Mouse (Mus musculus) stomach, postnatal 0 days (tissue): Measurements from ENCODE around the gene Gm6096.

Source experiments
- CTCF ChIP-seq: IDR thresholded peaks from 2 replicates; pipeline ENCODE4 v1.5.1; 2016; ENCODE audit warnings: antibody characterized with exemption, low read depth, mild to moderate bottlenecking, moderate library complexity
- EP300 ChIP-seq: optimal IDR thresholded peaks from 2 replicates; pipeline ENCODE3; 2016; ENCODE audit warnings: antibody characterized with exemption

GRCm38 (mm10) chr7:34226086-34226485 lies 24.8 kb upstream of the Gm6096 start:
- no peak for TF ChIP-seq CTCF
- no peak for TF ChIP-seq EP300
